Mouse (Mus musculus): ENCODE measurements around the gene Mdc1.
A peak's percentile ranks its signal among the peaks of the same experiment; 100 is the strongest.

Mdc1 gene

DNA sequence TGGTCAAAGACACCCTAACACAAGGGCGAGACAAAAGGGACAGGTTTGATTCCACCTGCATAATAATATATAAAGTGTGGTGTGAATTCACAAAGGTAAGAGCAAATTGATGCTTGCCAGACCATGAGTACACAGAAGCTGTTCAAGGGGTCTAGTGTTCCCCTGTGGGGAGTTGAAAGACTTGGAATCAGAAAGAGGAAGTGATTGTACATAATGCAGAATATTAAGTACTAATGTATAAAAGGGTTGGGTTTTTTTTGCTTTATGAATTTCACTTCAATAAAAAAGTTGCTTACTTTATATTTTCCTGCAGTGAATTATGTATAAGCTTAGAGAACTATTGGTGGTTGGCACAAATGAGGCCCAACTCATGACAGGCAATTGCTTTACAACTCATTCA lies 18.1 kb downstream of the Mdc1 start:
- DNase-seq, result no peak

DNA sequence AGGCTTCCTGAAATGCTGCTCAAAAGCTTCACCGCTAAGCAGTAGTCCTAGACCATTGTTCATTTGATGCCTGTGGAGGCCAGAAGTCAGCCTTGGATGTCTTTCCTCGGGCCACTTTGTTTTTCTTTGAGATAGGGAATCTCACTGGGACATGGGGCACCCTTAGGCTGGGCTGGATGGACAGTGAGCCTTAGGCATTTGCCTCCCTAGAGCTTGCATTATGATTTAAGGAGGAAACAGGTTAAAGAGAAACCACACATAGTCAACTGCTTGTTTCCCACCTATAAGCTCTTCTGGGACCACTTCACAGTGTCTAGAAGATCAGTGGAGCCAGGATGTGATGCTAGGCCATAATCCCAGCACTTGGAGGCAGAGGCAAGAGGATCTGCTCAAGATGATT lies 18.5 kb downstream of the Mdc1 start:
- no peak for DNase-seq

DNA sequence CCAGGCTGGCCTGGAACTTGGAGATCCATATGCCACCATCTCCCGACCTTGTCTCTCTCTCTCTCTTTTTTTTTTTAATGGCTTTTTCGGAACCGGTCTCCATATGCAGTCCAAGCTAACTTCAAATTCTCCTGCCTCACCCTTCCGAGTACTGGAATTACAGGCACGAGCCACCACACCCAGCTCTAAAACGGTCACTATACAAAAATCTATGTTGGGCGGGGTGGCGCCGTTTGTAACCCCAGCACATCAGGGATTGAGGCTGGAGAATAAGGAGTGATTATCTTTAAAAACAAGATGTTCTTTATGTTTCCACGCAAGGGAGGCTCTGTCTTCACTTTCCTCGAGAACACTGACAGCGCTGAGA lies 19.5 kb downstream of the Mdc1 start:
- DNase-seq, result no peak

GRCm38 (mm10) chr17:35861198-35861857 lies 20.0 kb downstream of the Mdc1 start, which contains the start of gene Nrm:
Gene Nrm (plus strand): TSS chr17:35861318.
- DNase-seq, result peak; percentile 95

DNA sequence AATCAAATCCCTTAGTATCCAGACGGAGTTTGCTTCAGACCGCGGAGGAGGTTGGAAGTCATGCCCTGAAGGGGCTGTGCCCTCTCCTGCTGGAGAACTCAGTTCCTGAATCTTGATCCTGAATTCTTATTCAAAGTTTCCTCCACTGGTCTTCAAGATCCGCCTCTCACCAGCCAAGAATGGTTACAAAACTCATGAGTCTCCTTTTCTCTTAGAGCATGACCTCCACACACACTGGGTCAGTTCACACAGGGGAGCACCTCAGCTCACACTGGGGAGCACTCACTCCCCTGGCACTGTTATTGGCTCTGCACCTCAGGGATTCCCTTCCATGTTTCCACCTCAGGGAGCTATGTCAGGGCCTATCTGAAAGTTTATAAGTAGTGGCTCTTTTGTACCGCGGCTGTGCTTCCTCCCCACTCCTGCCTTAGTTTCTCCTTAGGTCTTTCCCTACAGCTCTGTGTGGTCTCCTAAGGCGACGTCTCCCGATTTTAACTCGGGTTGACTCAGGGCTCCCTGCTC lies 23.6 kb downstream of the Mdc1 start:
- no peak for DNase-seq

DNA sequence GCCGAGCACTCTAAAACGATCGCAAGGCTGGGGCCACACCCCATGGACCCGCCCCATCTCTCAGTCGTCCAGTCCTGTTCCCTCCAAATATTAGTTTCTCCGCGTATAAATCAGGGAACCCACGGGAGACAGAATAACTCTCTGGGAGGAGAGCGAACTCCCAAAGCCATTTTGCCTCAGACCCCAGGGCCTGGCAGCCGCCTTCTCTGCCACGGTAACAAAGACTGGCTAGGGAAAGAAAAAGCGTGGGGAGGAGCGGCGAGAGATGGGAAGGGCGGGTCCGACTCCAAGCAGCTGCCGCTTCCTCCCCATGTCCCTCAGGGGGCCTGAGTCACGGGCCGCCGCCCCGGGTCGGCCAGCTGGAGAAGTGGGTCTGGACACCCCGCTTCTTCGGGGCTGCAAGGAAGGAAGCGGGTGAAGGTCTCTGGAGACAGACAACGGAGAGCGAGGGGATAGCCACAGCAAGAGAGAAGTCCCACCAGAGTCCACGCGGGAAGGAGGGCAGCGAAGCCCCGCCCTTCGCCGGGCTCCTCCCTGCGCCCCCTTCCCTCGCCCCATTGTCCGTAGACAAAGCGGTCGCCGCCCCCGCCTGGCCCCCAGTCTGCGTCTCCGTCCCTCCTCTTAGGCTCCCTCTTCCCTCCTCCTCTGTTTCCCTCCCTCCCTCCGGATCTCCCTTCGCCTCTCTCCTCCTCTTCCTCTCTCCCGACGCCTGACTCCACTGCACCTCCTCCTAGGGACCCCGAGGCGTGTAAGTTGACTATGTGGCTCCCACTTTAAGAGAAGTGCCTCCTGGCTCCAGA lies 24.4 kb downstream of the Mdc1 start, which contains the start of gene Ppp1r18:
Gene Ppp1r18, plus strand, starts transcription at position 113 of the 800 bp plus-strand sequence.
- DNase-seq, result peak; percentile 41

- DNase-seq, result peak; percentile 52
These were observed 25.0 kb downstream of the Mdc1 start for GRCm38 (mm10) chr17:35866281-35866831.

GRCm38 (mm10) chr17:35866911-35867890 lies 25.9 kb downstream of the Mdc1 start:
- DNase-seq, result no peak

DNA sequence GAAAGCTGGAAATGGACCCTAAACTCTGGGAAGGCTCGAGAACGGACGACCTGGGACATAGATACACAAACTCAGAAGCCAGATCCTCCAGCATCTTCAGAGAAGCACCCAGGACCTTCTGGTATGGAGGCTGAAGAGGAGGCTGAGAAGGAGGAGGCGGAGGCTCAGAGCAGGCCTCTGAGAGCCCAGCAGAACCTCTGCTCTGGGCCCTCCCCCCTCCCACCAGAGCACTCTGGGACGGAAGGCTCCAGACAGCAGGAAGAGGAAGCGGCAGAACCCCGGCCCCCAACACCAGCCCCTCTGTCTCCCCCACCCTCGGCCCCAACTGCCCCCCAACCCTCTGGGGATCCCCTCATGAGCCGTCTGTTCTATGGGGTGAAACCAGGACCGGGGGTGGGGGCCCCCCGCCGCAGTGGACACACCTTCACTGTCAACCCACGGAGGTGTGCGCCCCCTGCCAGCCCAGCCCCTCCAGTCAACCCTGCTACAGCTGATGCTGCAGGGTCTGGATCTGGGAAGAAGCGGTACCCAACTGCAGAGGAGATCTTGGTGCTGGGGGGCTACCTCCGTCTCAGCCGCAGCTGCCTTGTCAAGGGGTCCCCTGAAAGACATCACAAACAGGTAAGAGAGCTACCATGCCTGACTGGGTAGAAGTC lies 27.0 kb downstream of the Mdc1 start:
- no peak for DNase-seq

- DNase-seq, result no peak
These were observed 27.6 kb downstream of the Mdc1 start for GRCm38 (mm10) chr17:35868961-35869345.

DNA sequence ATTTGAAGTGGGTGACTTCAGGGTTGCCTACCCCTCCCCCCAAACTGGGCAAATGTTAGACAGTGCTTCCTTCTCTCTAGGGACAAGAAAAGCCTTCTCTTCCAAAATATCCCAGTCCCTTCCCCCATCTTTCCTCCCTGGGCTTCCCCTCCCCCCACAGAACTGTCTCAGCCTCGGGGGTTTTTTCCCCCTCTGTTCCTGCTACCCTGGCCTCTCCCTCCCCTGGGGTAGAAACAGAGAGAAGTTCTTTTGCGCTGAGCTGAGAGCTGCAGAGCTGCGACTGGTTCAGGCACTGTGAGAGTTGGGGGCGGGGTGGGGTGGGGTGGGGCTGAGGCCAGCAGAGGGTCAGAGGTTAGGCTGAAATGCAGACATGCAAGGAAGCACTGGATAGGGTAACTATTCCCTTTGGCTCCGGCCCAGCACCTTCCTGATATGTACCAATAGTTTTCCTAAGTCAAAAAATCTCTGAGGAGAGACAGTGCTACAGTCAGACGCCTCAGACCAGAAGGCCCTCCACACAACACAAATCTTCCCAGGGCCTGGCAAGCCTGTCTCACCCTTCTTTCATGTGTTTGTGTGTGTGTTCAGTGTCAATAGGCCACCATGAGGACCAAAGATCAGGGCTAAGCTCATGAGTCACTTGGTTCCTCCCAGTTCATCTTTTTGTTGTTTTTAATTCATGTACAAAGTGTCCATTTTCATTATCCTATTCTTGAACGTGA lies 28.2 kb downstream of the Mdc1 start:
- no peak for DNase-seq

DNA sequence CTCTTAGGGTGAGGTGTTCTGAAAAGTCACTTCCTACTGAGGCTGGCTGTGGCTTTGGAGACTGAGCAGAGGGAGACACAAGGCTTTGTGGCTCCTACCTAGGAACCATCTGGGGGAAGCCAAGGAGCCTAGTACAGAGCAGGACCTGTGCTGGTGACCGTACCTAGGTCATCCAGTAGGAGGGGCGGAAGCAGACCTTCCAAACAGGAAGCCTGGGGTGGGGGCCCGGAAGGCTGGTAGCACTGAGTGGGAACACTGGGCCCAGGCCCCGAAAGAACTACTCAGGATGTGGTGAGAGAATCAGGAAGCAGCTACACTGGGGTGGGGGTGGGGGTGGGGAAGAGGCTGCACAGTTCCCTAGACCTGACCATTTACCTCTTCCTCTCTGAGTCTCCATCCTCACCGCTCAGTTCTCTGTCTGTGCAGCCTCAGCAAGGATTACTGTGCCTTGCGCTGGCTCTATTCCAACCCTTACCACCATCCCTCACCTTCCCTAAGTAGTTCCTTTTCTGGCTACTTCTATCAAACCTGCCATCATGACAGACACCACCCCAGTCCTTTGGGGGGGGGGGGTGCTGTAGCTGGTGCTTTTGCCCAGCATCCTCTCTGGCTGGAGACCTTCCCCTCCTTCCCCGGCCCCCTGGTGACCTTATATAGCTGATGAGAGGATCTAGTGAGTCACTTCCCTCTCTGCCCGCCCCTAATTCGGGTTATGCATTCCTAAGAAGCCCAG lies 29.0 kb downstream of the Mdc1 start:
- peak; percentile 35 for DNase-seq

DNA sequence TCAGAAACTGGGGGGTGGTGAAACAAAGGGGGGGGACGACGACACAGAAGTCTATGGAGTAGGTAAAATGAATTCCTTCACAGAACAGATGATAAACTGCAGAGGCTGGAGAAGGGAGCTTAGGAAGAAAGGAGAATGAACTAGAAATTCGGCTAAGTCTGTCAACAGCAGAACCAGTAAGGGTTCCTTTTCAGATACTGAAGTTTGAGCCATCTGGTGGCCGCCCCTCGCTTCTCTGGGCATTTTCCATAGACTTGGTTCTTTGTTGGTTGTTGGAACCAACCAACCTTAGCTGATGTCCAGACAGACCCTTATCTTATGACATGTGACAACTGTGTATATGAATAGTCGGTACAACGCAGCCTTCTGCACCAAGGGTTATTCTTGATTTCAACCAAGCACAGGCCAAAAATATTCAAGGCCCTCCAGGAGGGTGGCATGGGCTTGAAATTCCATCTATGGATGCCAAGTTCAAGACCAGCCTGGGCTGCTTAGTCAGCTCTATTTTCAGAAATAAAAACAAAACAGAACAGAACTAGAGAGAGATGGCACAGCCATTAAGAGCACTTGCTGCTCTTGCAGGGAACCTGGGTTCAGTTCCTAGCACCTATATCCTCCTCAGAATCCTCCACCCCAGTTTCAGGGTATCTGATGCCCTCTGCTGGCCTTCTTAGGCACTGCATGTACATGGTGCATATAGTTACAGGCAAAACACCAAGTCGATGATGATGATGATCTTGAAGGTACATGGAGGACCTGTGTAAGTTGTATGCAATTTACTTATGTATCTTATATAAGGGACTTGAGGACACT lies 29.8 kb downstream of the Mdc1 start:
- no peak for DNase-seq

- DNase-seq, result peak; percentile 85
These were observed 32.6 kb downstream of the Mdc1 start for GRCm38 (mm10) chr17:35873774-35874519.

DNA sequence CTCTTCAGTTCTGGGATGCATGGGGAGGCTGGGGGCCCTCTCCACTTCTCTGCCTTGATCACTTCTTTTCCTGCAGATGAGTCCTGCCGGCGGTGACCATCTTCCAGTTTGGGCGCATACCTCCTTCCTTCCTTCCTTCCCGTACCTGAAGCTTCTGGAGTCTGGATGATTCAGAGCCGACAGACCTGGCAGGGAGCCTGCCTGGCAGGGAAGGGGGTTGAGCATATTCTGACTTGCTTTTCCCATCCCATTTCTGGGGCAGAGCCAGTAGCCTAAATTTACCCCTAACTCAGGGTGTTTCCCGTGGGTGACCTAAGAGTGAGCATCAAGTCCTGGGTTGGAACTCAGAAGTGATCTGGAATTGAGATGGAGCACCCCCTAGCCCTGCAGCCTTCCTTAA lies 33.4 kb downstream of the Mdc1 start:
- DNase-seq, result peak; percentile 68

GRCm38 (mm10) chr17:35879245-35880057 lies 38.1 kb downstream of the Mdc1 start, which contains the start of gene Dhx16:
Gene Dhx16 (plus strand): TSS chr17:35879819.
- peak; percentile 95 for DNase-seq

- no peak for DNase-seq
These were observed 41.6 kb downstream of the Mdc1 start for GRCm38 (mm10) chr17:35882924-35883323.

DNA sequence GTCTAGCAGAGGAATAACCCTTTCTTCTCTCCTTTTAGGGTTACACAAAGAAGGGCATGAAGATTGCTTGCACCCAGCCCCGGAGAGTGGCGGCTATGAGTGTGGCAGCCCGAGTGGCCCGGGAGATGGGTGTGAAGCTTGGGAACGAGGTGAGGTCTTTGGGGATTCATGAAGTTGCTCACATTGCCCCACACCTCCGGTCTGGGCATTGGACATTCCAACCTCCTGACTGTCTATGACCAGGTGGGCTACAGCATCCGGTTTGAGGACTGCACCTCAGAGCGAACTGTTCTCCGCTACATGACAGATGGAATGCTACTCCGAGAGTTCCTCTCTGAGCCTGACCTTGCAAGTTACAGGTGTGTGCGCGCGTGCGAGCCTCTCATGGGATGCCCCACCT lies 42.5 kb downstream of the Mdc1 start:
- no peak for DNase-seq
